Mouse (Mus musculus) c-Kit-negative CD71-positive TER-119-positive erythroid progenitor cells, embryonic 14.5 days (primary cell): ENCODE data around the gene Slc4a8.
"Not testable (repeated sequence)": the region's sequence is repeated elsewhere in the genome, so short reads cannot be mapped to it uniquely, and the experiment has no call there.

Source experiments
- DNase-seq: peaks from one replicate; pipeline ENCODE4 v3.0.0-alpha.2; 2013; ENCODE audit warnings: low read depth, low spot score

The Slc4a8 gene

DNA sequence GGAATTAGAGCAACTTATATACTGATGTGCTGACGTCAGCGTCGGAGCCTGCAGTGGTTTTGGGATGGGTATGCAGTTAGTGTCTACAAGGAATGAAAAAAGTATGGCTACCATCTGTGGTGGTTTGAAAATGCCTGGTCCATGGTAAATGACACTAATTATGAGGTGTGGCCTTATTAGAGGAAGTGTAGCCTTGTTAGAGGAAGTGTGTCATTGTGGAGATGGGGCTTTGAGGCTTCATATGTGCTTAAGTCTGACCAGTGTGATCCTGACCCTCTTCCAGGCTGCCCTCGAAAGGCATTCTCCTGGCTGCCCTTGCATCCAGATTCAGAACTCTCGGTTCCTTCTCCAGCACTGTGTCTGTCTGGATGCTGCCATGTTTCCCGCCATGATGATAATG, 18.3 kb upstream of the Slc4a8 start:
- DNase-seq: no peak

DNA sequence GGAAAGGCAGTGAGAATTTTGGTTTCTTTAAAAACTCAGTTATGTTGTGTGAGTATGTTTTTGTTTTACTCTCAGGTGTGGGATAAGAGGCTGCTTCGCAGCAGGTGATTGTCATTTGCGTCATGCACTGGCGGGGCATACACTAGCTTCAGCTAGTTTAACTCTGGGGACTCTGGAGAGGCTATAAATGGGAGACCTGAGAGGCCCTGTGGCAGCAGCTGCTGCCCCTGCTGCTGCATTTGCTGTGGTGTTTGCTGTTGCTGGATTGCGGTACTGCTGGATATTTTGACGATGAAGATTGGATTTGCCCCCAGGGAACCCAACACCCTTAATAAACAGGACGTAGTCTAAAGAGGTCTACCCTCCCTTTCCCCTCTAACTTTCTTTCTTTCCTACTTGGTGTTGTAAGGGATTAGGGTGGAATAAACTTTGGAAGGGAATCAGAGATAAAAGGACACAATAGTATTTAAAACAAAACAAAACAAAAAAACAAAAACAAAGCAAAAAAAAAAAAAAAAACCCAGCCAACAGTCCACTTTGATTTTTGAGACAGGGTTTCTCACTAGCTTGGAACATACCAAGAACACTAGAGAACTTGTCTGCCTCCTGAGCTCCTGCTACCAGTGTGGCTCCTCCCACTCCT, 14.9 kb upstream of the Slc4a8 start:
- no peak for DNase-seq

DNA sequence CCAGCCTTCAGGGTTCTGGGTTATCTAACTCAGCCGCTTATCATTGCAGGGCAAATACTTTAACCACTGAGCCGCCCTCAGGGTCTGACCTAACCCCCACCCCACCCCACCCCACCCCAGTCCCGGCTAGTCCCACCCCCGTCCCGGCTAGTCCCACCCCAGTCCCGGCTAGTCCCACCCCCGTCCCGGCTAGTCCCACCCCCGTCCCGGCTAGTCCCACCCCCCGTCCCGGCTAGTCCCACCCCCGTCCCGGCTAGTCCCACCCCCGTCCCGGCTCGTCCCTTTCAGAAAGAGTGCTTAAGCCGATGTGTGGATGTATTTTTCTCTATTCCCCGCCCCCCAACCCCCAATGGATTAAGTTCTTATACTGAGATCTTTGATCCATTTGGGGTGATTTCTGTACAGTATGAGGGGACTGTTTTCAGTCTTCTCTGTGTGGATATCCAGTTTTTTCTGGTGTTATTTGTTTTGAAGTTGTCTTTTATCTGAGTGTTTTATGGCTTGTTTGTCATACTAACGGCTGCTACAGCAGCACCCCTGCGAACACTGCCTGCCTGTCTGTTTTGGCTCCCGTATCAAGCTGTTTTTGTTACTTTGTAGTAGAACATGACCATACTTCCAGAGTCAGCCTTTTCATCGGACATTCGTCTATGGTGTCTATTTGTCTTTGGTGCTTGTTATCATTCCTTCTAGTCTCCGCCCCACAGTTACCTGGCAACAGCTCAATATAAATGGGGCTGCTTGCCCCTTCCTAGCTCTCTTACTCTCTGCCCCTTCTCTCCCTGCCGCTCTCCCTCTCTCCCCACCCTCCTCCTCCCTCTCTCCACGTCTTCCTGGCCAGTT, 14.2 kb upstream of the Slc4a8 start:
- DNase-seq: peak; percentile 84

DNA sequence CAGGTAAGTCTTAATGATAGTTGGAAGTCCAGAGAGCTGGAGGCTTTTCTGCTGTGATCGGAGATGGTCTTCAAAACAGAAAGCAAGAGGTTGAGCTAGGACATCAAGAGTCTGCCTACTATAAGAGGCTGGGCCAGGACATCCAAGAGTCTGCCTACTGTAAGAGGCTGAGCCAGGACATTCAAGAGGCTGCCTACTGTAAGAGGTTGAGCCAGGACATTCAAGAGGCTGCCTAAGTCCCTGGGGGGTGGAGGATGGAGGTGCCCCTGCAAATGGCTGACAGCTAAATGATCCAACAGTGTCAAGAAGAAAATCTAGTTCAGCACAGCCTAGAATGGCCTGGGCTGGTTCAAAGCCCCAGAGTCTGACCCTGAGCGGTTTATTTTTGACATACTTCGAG, 13.0 kb upstream of the Slc4a8 start:
- DNase-seq: no peak

DNA sequence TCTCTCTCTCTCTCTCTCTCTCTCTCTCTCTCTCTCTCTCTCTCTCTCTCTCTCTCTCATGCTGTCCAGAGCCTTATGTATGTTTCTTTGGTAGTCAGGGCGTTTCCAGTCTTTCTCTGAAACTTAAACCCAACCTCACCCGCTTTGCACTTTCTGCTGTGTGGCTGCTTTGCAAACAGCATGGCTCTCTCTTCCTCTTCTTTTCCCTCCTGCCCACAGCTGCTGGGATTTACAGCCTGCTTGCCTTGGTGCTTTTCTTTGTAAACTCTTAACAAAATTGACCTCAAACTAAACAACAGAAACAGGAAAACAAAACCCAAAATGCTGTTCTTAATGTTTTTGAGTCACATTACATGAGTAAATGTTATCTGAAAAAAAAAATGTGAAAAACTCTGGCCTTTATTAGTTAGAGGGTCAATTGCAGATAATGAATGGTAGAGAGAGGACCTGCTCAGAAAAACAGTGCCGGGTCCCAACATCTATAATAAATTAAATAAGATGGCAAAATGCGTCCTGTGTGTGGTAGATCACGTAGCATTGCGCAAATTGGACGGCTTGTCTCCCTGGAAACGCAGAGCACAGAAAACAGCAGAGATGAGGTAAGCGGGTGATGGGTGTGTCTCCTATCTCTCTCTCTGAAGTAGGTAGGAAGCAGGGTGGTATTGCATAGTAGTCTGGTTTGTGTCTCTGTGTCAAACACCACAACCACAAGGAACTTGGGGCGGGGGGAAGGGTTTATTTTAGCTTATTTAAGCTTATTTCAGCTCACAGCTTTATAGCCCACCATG, 11.6 kb upstream of the Slc4a8 start:
- no peak for DNase-seq

DNA sequence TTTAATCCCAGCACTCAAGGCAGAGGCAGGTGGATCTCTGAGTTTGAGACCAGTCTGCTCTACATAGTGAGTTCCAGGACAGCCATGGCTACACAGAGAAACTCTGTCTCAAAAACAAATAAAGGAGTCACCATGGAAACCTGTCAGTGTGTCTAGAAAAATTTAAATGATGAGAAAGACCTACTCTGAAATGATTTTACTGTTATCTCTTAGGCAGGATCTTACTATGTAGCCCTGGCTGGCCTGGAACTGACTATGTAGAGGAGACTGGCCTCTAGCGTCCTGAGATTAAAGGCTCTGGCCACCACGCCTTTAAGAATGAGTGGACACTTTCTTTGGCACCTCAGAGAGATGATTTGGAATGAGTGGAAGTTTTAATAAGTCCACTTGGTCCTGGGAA, 9.1 kb upstream of the Slc4a8 start:
- DNase-seq: no peak

DNA sequence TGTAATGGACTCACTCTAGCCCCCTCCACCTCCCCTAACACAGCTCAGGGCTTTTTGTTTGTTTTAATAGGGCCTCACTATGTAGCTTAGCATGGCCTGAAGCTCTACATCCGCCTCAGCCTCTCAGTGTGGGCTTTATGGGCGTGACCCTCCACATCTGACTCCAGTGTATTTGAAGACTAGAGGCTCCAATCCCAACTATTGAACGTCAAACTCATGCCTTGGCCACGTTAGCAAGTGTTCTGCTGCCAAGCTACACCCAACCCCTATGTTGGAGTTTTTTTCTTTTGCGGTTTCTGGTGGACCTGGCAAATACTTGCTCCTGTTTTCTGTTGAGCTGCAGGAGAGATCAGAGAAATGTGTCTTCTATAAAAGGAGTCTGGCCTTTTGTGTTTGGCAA, 8.5 kb upstream of the Slc4a8 start:
- no peak for DNase-seq

DNA sequence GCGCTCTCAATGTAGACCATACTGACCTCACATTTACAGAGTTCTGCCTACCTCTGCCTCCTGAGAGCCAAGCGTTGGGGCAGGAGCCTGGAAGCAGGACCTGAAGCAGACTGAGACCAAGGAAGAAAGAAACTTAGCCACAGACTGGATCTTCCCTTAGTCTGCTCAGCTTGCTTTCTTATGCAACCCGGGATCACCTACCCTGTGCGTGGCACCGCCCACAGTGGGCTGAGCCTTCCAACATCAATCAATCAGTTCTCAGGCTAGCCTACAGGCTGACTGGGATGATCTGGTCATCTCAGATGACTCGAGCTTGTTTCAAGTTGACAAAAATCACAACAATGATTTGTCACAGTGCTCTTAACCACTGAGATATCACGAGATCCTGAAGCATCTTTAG, 7.5 kb upstream of the Slc4a8 start:
- no peak for DNase-seq

DNA sequence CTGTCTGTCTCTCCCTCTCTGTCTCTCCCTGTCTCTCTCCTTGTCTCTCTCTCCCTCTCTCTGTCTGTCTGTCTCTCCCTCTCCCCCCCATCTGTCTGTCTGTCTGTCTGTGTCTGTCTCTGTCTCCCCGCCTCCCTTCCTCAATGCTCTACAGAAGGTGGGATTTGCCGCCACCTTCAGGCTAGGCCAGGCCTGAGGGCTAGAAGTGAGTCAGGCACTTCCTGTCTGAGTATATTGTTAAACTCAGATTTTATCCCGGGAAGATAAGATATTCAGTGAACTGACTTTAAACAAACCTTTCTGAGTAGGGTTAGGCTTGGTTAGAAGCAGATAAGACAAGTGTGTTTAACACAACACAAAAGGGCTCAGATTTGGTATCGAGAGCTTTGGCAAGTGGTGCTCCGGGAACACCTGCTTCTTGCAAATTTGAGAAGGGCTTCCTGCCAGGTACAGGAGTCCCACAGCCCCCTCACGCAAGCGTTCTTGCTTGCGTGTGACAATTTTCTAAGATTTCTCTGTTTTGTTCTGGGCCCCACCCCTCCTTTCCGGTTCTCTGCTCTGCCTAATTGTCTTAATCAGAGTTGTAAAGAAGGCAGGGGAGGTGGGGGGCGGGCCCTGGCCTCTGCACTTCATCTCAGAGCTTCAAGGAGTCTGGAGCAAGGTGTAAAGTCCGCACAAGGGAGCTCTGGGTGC, 6.6 kb upstream of the Slc4a8 start:
- DNase-seq: no peak

DNA sequence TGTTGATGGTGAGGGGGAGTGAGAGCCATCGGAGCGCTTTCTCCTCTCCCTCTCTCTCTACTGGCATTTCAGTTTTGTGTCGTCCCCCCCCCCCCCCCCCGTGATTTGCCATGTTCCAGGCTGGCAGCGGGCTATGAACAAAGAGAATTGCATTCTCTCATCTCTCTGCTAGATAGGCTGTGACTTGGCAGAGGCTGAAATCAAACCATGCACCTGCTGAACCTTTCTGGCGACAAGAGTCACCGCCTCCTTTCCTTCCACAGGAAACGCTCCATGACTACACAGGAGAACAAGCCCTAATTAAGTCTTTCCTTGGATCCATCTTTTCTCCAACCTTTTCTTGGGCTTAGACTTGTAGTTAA, 6.1 kb upstream of the Slc4a8 start:
- no peak for DNase-seq

DNA sequence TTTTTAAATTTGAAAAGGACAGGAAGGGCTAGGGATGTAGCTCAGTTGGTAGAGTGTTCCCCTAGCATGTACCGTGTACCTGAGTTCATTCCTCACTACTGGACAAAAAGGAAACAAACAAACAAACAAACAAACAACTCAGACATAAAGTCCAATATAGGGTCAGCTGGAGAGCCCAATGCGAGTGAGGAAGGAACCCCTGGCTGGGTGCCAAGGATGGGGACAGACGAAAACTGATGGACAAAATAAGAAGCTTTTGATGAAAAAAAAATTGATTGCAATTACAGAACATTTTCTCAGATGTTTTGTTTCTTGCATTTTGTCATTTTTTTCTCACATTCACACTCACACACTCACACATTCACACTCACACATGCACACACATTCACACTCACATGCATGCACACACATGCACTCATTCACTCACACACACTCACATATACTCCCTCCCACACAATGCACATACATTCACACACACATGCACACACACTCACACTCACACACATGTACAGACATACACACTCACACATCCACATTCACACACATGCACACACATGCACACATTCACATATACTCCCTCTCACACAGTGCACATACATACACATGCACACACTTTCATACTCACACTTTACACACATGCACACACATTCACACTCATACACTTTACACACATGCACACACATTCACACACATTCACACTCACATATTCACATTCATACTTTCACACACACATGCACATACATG, 5.5 kb upstream of the Slc4a8 start:
- no peak for DNase-seq

DNA sequence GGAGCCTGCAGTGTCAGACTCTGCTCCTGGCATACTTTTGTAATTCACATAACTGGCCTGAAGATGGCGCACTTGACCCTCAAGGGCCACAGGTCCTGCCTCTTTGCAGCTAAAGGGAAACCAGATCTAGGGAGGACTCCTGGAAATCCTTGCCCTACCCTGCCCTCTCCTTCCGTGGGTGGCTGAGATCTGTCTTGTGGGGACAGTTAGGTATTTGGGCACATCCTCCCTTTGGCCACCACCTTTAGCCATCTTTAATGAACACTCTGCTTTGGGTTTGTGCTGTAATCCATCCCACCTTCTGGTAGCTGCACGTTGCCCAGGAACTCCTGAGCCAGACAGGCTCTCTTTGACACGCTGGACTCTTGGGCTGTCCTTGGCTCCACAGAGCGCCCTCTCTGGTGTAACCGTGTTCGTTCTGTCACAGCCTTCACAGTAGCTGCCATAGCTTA, 4.0 kb upstream of the Slc4a8 start:
- no peak for DNase-seq

DNA sequence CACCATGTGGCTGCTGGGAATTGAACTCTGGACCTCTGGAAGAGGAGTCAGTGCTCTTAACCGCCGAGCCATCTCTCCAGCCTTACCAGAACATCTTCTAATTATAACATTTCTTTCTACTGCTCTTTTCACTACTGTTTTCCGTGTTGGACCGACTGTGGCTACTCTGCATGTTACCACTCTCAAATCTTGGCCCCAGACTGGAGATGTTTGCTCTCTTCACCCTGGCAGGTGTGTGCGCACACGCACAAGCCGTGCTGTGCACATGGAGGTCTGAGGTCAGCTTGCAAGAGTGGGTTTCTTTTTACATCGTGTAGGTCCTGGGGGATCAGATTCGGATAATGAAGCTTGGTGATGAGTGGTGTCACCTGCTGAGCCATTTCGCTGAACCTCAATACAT, 2.3 kb upstream of the Slc4a8 start:
- DNase-seq: no peak

DNA sequence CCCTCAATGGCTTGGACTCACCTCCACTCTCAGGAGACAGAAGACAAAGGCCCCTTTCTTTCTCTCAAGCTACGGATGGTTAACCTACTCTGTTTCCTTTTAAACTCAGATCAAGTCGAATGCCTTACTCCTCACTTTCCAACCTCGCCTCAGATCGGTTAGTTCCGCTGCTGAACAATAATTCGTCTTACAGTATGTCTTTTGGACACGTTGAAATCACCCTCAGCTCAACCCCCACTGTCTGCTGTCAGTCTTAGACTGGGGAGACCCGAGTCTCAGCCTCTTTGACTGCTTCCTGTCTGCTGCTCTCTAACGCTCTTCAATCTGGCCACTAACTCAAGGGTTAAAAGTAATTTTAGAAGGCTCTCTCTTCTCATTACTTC, 520 bp upstream of the Slc4a8 start:
- no peak for DNase-seq

DNA sequence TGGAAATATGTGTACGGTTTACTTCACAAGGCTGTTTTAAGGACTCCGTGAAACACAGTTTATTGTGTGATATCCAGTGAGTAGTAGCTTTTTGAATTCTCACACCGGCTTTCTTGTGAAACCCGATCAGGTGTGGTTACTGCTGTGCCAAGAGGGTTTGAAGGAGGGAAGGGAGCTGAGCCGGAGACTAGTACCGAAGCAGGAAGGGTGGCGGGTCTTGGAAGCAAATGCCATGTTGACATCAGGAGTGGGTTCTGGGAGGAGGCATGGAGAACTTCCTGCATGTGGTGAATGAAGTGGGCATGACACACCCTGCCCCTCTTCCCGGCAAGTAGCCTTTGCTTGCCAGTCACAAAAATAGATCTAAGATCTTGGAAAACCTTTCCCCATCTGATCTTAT, 1.1 kb downstream of the Slc4a8 start:
- no peak for DNase-seq

DNA sequence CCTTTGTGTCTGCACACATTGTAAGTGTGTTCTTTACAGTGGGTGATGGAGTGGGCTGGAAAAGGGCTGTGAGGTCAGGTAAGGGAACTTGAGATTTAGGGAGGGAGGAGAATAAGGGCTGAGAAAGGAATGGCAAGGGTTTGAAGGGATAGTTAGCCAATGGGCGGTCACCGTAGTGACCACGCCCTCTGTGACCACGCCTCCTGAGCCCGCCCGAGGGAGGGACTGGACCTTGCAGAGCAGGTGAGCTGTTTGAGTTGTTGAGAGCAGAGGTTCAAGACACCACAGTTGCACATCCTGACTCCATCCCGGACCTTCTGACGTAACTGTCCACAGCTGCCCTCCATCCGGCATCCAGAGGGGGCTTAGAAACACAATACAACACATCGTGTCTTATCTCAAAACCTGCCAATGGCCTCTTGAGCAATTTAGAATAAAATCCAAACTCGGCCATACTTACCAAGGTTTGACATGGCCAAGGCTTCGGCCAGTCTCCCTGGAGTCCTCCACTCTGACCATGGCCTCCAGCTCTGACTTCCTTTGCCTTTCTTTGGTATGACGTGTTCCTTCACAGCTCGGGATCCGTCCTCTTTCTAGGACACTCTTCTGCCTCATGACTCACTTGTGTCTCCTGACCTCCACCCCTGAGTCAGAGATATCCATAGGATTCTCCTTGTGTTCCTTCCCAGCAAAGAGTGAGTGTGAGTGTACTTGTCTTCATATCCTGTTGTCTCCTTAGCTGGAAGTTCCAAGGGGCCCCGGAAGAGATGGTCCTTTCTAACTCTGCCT, 2.8 kb downstream of the Slc4a8 start:
- no peak for DNase-seq

DNA sequence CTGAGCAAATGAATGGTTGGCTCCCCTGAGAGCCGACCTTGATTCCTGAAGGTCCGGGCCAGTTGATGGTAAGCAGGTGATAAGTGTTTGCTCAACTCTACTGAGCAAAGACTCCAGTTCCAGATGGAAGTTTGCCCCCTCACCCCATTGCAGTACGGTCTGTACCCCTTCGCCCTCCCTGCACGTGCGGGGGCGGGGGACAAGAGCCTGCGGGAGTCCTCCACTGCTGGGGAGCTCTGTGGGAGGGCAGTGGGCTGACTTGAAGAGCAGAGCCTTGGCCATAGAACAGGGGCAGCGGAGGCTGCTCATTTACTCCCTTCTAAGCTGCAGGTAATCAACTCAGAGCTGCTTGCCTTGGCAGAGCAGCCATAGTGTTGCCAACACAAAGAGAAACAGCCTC, 5.3 kb downstream of the Slc4a8 start:
- DNase-seq: no peak

DNA sequence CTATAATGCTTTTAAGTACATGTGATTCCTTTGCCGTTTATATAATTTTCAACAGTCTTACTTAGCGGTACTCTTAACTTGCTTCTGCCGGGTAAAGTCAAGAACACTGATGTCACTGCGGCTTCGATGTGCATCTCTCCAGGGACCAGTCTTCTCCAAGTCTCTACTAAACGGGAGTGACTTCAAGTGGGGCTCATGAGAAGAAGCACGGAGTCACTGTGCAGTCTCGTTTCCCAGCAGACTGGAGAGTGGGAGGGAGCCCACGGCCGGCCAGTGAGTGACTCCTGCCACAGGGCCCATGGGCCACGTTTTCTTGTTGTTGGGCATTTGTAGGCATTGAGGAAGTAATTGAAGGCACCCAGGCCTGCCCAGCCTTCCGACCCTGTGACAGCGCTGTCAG, 6.3 kb downstream of the Slc4a8 start:
- DNase-seq: no peak

DNA sequence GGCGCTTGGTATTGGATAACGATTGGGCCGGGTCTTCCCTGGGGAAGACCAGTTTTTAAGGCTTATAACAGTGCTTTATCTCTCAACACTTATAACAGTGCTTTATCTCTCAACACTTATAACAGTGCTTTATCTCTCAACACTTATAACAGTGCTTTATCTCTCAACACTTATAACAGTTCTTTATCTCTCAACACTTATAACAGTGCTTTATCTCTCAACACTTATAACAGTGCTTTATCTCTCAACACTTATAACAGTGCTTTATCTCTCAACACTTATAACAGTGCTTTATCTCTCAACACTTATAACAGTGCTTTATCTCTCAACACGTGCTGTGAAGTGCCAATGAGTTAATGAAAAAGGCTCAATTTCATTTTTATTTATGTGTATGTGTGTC, 7.5 kb downstream of the Slc4a8 start:
- DNase-seq: not testable (repeated sequence)

DNA sequence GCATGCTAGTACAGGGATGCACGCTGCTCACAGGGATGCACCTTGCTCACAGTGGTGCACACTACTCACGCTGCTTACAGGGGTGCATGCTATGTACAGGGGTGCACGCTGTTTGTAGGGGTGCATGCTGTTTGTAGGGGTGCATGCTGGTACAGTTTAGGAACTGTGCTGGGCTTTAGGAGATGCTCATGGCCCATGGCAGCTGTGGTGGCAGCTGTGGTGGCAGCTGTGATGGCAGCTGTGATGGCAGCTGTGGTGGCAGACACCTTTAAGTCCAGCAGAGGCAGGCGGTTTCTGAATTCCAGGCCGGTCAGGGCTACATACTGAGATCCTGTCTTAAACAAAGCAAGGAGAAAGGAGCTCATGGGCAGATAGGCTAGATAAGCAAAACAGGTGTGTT, 8.8 kb downstream of the Slc4a8 start:
- no peak for DNase-seq

DNA sequence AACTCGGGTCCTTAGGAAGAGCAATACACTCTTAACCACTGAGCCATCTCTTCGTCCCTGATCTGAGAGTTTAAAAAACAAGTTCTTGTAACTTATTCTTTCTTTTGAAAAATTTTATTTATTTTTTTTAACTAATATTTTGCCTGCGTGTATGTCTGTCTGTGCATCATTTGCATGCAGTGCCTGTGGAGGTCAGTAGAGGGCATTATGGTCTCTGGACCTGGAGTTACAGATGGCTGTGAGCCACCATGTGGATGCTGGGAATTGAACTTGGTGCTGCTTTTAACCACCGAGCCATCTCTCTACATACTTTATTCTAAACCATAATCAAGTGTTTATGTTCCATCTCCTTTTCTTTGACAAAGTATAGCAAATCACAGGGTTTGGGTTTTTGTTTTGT, 11.1 kb downstream of the Slc4a8 start:
- DNase-seq: no peak
